Mouse (Mus musculus) left cerebral cortex, postnatal 10 days (tissue): ENCODE measurements at regions not wholly inside any gene's neighbourhood (a gene's known extent, or its start where the extent isn't known, plus 50 kb on each side); places are given as distances from the start of the nearest gene placed in this dataset.
A peak's percentile ranks its signal among the peaks of the same experiment; 100 is the strongest.

Source experiments
- DNase-seq, 2 experiments: peaks; one replicate each; pipeline ENCODE4 v3.0.0; 2021 to 2022; ENCODE audit warnings: low spot score in 2 of 2, mixed read lengths in 1 of 2; ENCODE audit errors: extremely low spot score in 1 of 2
- intact Hi-C: fragments of 180-260 bp; cut with DNase I; formaldehyde crosslinking; loops from one replicate; pipeline ENCODE4 v1.15.1; 2025

- intact Hi-C loops: no loop called here
- no peak for DNase-seq
Measured at GRCm38 (mm10) chr14:120223528-120224201, 51.8 kb upstream of the Mbnl2 start.

GRCm38 (mm10) chr14:120224202-120224846 is 51.1 kb upstream of the Mbnl2 start:
- peak in 1 of 2 experiments; percentile 39 for DNase-seq

GRCm38 (mm10) chr14:120225657-120226056 is 49.8 kb upstream of the Mbnl2 start:
- intact Hi-C loops: no loop called here
- DNase-seq: no peak

More at GRCm38 (mm10) chr14:120224202-120224846, 51.1 kb upstream of the Mbnl2 start:
- intact Hi-C loops: no loop called here
